Mouse (Mus musculus): Measurements from ENCODE around the gene Pde6d. TPM values are rescaled to one million over a fixed set of nuclear protein-coding genes. Genes with fewer than 3 reads are reported as not detected.
A peak's percentile ranks its signal among the peaks of the same experiment; 100 is the strongest.

The Pde6d gene
- total RNA-seq, 4 experiments from 2014 or later, result 36.8 to 47.2 (median 42.3) TPM

- no peak for DNase-seq
Observed at GRCm38 (mm10) chr1:86502221-86503048, 80.0 kb downstream of the Pde6d start.

- peak; percentile 87 for DNase-seq
Observed at GRCm38 (mm10) chr1:86501559-86501958, 80.9 kb downstream of the Pde6d start.

DNA sequence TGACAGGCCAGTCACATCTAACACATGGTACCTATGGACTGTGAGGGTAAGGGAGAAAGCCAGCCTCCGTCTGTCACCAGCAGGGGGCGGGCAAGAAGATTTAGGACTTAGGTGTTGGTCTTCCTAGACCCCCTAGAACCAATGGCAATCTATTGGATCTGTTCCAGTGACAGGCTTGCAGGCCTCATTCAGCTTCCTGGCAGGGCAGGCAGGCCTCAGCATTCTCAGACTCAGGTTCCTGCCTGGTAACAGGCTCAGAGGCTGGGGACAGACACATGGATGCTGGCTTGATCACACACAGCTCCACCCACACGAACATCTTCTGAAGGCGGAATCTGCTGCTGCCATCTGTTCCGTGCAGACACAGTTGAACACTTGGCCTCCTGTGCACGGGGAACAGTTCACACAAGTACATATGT lies 81.3 kb downstream of the Pde6d start:
- no peak for DNase-seq

GRCm38 (mm10) chr1:86500681-86501080 lies 81.7 kb downstream of the Pde6d start:
- no peak for DNase-seq

- DNase-seq, result no peak
Observed at GRCm38 (mm10) chr1:86499903-86500302, 82.5 kb downstream of the Pde6d start.

DNA sequence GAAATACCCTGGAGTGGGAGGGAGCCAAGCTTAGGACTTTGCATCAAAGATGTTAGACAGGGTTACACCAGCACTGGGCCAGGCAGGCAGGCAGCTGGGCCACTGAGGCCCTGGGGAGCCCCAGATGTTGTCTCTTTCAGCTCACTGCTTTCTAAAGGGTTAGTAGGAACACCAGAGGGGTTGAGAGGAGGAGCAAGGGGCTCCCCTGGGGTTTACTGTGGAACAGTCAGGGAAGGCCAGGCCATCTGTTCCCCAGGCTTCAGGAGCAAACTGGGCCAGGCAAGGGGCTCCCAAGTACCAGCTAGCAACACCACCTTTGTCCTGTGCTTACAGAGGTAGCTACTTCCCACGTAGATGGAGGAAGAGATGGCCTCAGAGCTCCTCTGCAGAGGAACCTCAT lies 83.8 kb downstream of the Pde6d start:
- no peak for DNase-seq

DNA sequence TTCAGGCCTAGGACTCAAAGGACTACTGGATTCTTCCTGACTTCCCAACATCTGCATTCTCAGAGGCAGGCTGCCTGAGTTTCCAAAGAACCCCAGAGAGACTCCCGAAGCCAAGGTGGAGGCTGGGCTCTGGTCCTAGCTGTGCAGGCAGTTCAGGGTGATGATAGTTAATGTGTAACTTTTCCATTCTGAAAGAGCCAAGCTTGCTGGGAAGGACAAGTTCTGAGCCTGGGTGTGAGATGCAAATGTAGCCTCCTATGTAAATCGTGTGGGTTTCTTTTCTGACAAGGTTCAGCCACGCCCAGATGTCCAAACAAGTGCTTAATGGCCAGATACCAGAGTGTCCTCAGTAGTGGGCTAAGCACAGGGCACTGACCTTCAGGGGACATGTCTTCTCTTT lies 84.4 kb downstream of the Pde6d start:
- DNase-seq, result no peak

DNA sequence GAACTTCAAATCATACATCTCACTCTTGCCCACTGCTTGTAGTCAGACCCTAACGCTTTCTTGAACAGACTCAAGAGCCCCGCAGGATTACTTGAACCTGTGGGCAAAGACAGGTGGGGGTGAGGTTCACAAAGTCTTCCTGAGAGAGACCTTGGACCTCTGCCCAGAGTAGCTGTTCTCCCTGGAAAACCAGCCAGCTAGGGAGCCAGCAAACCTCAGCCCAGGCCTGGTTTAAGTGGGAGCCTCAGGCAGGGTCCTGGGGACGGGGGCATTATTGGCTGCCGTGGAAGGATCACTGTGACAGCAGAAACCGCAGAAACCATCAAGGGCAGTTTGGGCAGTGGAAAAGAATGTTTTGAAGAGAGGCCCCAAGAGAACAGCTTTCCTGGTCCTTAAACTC lies 85.1 kb downstream of the Pde6d start:
- DNase-seq, result no peak

DNA sequence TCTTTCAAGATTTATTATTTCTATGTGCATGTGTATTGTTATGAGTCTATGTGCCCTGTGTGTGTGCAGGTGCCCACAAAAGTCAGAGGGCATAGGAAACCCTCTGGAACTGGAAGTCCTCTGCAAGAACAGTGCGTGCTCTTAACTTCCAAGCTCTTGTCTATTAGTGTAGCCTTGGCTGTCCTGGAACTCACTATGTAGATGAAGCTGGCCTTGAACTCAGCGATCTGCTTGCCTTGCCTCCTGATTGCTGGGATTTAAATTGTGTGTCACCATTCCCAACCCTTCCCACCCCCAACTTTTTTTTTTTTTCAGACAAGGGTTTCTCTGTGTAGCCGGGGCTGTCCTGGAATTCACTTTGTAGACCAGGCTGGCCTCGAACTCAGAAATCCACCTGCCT lies 86.1 kb downstream of the Pde6d start:
- DNase-seq, result no peak

- no peak for DNase-seq
Observed at GRCm38 (mm10) chr1:86493783-86494182, 88.6 kb downstream of the Pde6d start.

Other genes with a start within 250 kb of the Pde6d start
- gene Ncl, start 223.2 kb downstream of the Pde6d start, total RNA-seq (2022), result 100 to 1,000 TPM; 181 to 250 (median 204) TPM
- gene Nmur1, start 156.4 kb downstream of the Pde6d start, total RNA-seq (2022), result not detected
- gene Tex44, start 156.3 kb downstream of the Pde6d start, total RNA-seq (2022), result not detected
- 100 to 1,000 TPM; 448 to 514 (median 510) TPM for gene Ptma, start 55.9 kb downstream of the Pde6d start, total RNA-seq (2022)
- gene Cops7b, start 275 bp upstream of the Pde6d start, total RNA-seq (2022), result 10 to 100 TPM; 13.1 to 16.3 (median 14.6) TPM
- not detected for gene Nppc, start 87.9 kb upstream of the Pde6d start, total RNA-seq (2022)
- gene Dis3l2, start 121.2 kb upstream of the Pde6d start, total RNA-seq (2022), result 10 to 100 TPM; 15.3 to 25.2 (median 19.6) TPM

All from adrenal gland, adult 8-10 months (tissue).